Mouse (Mus musculus): Measurements from ENCODE around the gene Epha1.
A peak's percentile ranks its signal among the peaks of the same experiment; 100 is the strongest.

Epha1 gene

DNA sequence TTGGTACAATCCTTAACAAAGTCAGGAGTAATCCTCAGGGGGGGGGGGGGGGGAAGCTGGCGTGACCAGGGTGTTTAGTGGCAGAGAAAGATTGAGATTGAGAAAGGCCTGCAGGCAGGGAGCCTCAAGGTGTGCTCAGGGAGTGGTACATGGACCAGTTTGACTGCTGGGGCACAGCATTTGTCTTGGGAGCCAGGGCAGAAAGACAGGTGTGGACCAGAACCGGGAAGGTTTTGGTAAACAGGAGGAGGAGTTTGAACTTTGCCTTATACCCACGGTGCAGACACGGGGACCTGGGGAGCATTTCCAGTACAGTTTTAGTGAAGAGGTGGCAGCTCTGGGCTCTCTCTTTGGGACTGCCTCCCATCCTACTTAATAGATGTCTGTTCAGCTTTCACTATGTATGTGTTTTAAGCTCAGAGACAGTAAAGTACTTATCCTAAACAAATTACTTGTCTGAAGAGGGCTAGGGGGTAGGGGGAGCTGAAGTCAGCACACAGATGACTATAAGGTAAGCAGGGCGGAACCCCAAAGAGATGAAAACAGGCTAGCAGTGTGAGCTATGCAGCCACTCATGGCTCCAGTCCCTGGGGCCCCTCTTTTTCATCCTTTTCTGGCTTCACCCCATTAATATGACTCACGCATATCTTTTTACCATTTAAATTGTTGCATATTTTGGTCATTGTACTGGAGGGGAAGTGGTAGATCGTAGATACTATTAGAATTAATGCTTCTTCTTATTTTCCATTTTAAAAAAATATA is 782 bp upstream of the Epha1 start:
- no peak for DNase-seq

DNA sequence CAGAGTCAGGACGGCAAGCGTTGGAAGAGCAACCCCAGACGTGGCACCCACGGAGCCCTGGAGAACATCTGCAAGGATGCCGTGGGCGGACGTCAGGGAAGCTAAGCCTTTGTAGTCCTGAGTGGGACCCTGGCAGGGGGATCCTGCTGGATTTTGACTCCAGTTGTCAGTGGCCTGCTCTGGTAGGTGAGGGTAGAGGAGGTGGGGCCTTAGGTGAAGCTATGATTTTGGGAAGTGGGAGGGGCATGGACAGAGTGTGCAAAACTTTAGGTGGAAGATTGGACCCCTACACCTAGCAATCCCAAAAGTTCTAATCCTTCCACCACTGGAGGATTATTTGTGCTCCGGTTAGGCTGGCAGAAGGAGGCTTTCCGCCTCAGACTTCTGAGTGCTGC is 650 bp downstream of the Epha1 start:
- DNase-seq: no peak

DNA sequence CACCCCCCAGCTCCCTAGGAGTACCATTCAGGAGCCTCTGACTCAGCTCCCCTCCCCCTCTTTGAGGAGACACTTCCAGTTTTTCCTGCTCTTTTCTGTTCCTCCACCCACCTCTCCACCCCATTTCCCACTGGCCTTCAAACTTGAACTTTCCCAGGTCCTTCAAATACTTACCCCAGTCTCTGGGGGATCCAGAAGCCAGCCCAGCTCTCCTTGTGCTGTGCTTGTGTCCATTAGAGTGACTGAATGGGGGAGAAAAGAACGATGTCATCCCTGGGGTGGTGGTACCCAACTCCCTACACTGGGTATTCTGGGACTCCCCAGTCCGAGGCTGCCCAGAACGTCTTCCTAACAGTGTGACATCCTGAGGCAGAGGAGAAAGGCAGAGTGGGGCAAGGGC is 1.1 kb downstream of the Epha1 start:
- DNase-seq: no peak

DNA sequence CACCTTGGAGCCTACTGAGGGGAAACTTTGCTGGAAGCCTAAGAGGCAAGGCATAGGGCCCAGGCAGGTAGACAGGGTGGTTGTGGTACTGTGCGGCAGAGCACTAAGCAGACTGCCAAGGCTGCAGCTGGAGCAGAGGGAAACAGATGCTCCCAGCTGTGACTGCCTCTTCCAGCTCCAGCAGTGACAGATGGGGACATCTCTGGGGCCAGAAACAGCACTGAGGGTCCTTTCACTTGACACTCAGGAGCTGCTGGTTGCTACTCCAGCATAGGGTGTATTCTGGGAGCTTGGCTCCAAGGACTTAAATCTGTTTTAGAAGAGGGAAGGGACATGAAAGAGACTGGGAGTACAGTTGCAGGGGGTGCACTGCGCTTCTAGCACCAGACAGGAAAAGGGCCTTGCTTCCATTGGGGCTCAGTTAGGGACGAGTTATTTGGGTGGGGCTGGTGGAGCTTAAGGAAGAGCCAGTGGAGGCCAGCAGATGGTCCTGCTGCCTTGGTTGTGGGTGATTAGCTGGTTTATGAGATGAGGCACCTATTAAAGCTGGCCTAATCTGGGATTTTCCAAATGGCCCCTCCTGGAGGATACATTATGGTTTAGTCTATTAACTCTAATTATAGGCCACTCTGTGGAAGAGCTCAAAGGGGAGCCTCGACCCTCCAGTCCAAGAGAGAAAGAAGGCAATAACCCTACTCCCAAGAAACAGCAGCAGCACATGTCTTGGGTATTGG is 2.3 kb downstream of the Epha1 start:
- DNase-seq: peak in 1 of 2 experiments; percentile 38

DNA sequence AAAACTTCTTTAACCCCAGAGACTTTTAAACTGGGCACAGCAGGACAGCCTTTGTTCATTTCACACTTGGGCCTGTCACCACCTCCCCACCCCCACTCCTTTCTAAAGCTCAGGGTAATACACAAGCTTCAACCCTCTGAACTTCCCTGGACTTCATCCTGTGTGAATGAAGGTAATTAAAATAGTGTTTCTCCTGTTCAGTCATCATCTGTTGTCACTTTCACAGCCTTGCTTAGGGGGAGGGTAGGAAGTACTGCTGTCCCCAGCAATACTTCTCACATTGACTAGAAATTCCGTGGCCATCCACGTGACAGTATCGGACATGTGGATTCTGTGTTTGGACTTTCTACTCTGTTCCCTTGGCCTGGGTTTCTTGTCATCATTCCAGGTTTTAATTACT is 3.2 kb downstream of the Epha1 start:
- DNase-seq: no peak

GRCm38 (mm10) chr6:42365215-42365614 is 7.9 kb downstream of the Epha1 start:
- no peak for DNase-seq

GRCm38 (mm10) chr6:42364607-42365006 is 8.5 kb downstream of the Epha1 start:
- no peak for DNase-seq

- DNase-seq: no peak
Measured at GRCm38 (mm10) chr6:42364066-42364465, 9.0 kb downstream of the Epha1 start.

DNA sequence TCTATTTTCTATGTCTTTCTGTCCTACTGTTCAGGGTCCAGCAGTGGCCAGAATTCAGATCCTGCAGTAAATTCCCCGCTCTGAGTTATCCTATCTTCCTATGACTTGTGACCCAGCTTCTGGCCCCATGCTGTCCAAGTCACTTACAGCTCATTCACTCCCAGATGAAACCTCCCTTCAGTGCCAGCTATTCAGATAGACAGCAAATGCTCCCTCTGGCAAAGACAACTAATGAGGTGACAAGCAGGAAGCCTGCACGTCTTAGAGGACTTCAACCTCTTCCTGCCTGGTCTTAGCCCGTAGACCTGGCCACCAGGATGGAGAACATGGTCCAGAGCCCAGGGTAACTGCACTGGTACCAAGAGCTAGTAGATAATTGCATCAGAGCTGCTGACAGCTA is 10.1 kb downstream of the Epha1 start:
- DNase-seq: no peak

- DNase-seq: no peak
Measured at GRCm38 (mm10) chr6:42362497-42362896, 10.6 kb downstream of the Epha1 start.

GRCm38 (mm10) chr6:42362074-42362473 is 11.0 kb downstream of the Epha1 start:
- DNase-seq: no peak

DNA sequence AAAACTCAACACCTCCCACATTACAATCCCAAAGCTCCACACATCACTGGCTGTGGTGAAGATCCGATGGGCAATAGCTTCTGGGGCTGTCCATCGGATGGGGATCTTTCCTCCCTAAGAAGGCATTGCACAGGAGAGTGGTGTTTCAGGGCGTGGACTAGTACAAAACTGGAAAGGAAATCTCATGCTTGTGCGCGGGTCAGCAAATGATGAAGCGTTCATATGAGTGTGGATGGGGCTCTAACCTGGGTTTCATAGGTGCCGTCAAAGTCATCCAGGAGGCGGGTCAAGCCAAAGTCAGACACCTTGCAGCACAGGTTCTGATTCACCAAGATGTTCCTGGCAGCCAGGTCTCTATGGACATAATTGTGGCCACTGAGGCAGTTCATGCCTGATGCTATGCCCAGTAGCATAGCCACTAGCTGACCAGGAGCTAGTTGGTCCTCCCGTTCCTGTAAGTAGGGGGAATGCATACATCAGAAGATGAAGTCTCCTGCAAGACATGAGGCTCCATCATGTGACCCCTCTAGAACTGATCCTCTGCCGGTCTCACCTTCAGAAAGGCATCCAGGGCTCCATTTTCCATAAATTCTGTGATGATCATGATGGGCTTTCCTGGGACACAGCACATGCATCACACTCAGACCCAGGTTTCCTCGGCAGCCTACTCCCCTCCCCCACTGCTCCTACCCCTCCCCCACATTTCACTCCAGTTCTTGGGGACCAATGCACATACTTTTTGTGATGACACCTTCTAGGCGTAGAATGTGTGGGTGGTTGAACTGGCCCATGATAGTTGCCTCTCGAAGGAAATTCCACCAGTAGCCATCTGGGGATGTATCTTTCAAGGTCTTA is 11.8 kb downstream of the Epha1 start:
- DNase-seq: no peak

DNA sequence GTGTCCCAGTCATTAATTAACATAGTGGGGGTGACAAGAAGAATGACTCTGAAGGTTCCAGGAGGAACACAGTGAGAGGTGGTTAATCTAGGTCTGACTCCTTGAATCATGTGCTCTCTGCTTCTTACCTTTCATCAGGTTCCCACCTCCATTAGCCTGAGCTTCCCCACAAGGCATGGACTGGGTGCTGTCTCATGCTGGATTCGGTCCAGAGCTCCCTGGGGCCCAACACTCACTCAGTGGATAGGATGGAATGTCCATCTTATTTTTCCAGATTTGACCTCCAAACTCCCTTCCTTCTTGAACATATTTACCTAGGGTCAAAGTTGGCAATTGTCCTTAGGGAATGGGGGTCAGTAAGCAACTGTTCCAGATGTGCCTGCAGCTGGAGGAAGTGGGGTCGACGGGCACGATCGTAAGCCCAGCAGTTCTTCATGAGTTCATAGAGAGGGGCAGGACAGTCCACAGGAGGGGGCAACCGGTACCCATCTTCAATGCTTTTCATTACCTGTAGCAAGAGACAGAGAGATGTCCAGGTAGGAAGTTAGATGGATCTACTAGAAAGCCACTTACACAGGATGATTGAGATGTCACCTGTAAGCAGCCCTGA is 12.7 kb downstream of the Epha1 start:
- DNase-seq: no peak

DNA sequence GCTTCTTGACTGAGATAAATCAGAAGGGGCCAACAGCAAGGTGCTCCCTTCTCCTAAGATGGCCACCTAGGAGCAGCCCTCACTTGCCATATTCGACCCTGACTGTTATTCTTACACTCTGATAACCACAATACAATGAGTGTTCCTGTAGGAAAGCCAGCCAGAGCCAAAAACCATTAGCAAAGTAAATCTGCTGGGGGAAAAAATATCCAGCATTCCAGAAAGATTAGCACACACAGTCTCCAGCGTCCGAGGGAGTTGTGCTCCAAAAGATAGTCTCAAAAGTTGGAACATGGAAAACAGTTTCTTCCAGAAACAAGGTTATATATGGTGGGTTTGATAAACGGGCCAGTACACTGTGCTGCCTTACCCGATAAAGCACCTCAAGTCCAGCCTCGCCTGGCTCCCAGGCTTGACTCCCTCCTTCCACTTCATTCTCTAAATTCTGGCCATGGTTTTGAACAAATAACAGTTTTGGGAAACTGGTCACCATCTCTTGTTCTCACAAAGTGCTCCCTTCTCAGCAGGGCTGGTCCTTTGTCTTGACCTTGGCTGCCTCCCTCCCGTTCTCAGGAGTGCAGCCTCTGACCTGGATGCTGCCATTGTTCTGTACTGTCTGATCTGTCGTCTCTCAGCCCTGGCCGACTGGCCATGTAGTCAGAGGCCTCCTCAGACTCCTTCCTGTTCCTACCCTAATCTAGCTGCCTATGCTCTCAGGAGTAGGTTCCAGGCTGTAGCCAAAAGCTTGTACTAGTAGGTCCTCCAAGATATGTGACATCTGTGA is 13.5 kb downstream of the Epha1 start:
- no peak for DNase-seq

GRCm38 (mm10) chr6:42358901-42359300 is 14.2 kb downstream of the Epha1 start:
- DNase-seq: no peak

DNA sequence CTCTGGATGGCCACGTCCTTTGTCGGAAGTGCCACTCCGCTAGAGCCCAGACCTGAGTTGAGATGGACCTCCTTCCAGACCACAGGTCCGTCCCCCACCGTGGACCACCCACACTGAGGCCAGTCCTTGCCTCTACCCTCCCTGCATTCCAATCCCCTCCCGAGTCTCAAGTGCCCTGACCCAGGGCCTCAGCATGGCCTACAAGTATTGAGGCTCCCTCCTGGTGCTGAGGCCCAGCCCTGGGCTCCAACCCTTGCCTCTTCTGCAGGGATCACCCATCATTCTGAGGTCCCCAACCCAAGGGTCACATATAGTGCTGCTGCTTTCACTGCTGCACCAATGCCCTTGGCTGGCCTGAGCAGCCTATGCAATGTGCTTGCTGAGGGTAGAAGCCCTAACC is 15.2 kb downstream of the Epha1 start:
- no peak for DNase-seq

- no peak for DNase-seq
Measured at GRCm38 (mm10) chr6:42356913-42357312, 16.2 kb downstream of the Epha1 start.

- no peak for DNase-seq
Measured at GRCm38 (mm10) chr6:42355794-42356600, 17.1 kb downstream of the Epha1 start.

GRCm38 (mm10) chr6:42355366-42355765 is 17.7 kb downstream of the Epha1 start:
- DNase-seq: no peak

GRCm38 (mm10) chr6:42354076-42355019 is 18.7 kb downstream of the Epha1 start:
- peak in 1 of 2 experiments; percentile 43 for DNase-seq

Data from kidney, postnatal 4 days (tissue).